Mouse (Mus musculus) CH12.LX (cell line): ENCODE measurements around the gene Slc28a1.

Source experiments
- CTCF ChIP-seq, 2 experiments: IDR thresholded peaks in 1 of 2; conservative IDR thresholded peaks in 1 of 2; 2 replicates each; pipeline ENCODE4 v1.5.1; 2011 to 2012; ENCODE audit warnings: low read depth in 2 of 2, low read length in 2 of 2, improper control_type of control experiment in 1 of 2, inconsistent platforms in 1 of 2, mild to moderate bottlenecking in 1 of 2, moderate library complexity in 1 of 2
- E2F4 ChIP-seq: IDR thresholded peaks from 2 replicates; pipeline ENCODE4 v1.6.1; 2011; ENCODE audit warnings: low read depth, low read length, improper control_type of control experiment; ENCODE audit not compliant: insufficient replicate concordance
- EP300 ChIP-seq: IDR thresholded peaks from 2 replicates; pipeline ENCODE4 v1.6.1; 2011; ENCODE audit warnings: low read length, improper control_type of control experiment
- NRF1 ChIP-seq: IDR thresholded peaks from 2 replicates; pipeline ENCODE4 v1.6.1; 2014; ENCODE audit warnings: low read depth, mild to moderate bottlenecking, inconsistent platforms, low read length, improper control_type of control experiment, moderate library complexity
- POLR2A ChIP-seq: IDR thresholded peaks from 2 replicates; pipeline ENCODE4 v1.6.1; 2011; ENCODE audit warnings: low read depth, mild to moderate bottlenecking, improper control_type of control experiment, low read length
- SIN3A ChIP-seq: IDR thresholded peaks from 2 replicates; pipeline ENCODE4 v1.6.1; 2012; ENCODE audit warnings: low read length, improper control_type of control experiment, inconsistent platforms
- ZKSCAN1 ChIP-seq: IDR thresholded peaks from 2 replicates; pipeline ENCODE4 v1.6.1; 2012; ENCODE audit warnings: low read depth, inconsistent platforms, low read length, improper control_type of control experiment, borderline replicate concordance

GRCm38 (mm10) chr7:81202389-81202788, 87.8 kb downstream of the Slc28a1 start:
- TF ChIP-seq NRF1 (no peak), ZKSCAN1 (no peak), POLR2A (no peak), CTCF (conservative IDR thresholded peaks at IDR 0.05 in 1 of 2, IDR thresholded peaks at IDR 0.05 in 1 of 2; ENCODE audit: low read depth in 2 of 2, low read length in 2 of 2) (no peak), EP300 (no peak), E2F4 (no peak), SIN3A (no peak)
